Mouse (Mus musculus): ENCODE results near the gene Slc2a12. TPM values are rescaled to one million over a fixed set of nuclear protein-coding genes. Genes with fewer than 3 reads are reported as not detected.

Slc2a12 gene
- polyA plus RNA-seq, 1 experiment from 2014 or later = 3.0 TPM

- H3K36me3 ChIP-seq (ENCODE audit: insufficient read depth, low read length) = no peaks in the 10 kb centered on the region
- no peak overlapping the region for H3K27ac ChIP-seq
- H3K4me2 ChIP-seq (ENCODE audit: low read length) = no peak overlapping the region
- ATAC-seq (replicated peaks; ENCODE audit: low FRiP score, low read depth) (peak; percentile 49; the same call in 1 of the 2 replicates), DNase-seq (ENCODE audit: low spot score) (no peak)
- H3K4me3 ChIP-seq (replicated peaks; ENCODE audit: low read depth, low read length) = no peak overlapping the region
- 37% methylated on average over 4 of the region's 4 CpGs for WGBS
- no peaks in the 10 kb centered on the region for H3K9me3 ChIP-seq (replicated peaks; ENCODE audit: low read length)
- peak; percentile 3; the same call in 1 of the 2 replicates for TF ChIP-seq CTCF (IDR thresholded peaks at IDR 0.05; ENCODE audit: low read depth)
- no peak overlapping the region for H3K9ac ChIP-seq (ENCODE audit: low read depth, low read length)
- H3K4me1 ChIP-seq (replicated peaks; ENCODE audit: insufficient read depth, low read length) = no peaks in the 10 kb centered on the region
- no peaks in the 10 kb centered on the region for H3K27me3 ChIP-seq (ENCODE audit: insufficient read depth, low read length)
These were observed 73.7 kb downstream of the Slc2a12 start for GRCm38 (mm10) chr10:22718475-22718874.

GRCm38 (mm10) chr10:22720781-22721529 lies 76.1 kb downstream of the Slc2a12 start:
- Histone ChIP-seq H3K9me3 (replicated peaks; ENCODE audit: low read length) (no peaks in the 10 kb centered on the region), H3K27ac (no peak overlapping the region), H3K36me3 (ENCODE audit: insufficient read depth, low read length) (no peaks in the 10 kb centered on the region), H3K9ac (ENCODE audit: low read depth, low read length) (no peak overlapping the region), H3K4me3 (replicated peaks; ENCODE audit: low read depth, low read length) (no peak overlapping the region), H3K4me2 (ENCODE audit: low read length) (no peak overlapping the region), H3K27me3 (ENCODE audit: insufficient read depth, low read length) (no peaks in the 10 kb centered on the region), H3K4me1 (replicated peaks; ENCODE audit: insufficient read depth, low read length) (no peaks in the 10 kb centered on the region)
- DNase-seq (ENCODE audit: low spot score) (no peak), ATAC-seq (replicated peaks; ENCODE audit: low FRiP score, low read depth) (no peak)
- WGBS = 87% methylated on average over 5 of the region's 5 CpGs
- no peak for TF ChIP-seq CTCF (IDR thresholded peaks at IDR 0.05; ENCODE audit: low read depth)

GRCm38 (mm10) chr10:22725166-22725565 lies 80.4 kb downstream of the Slc2a12 start:
- Histone ChIP-seq H3K4me2 (ENCODE audit: low read length) (no peak overlapping the region), H3K9me3 (replicated peaks; ENCODE audit: low read length) (no peaks in the 10 kb centered on the region), H3K4me3 (replicated peaks; ENCODE audit: low read depth, low read length) (no peak overlapping the region), H3K27me3 (ENCODE audit: insufficient read depth, low read length) (no peaks in the 10 kb centered on the region), H3K9ac (ENCODE audit: low read depth, low read length) (no peak overlapping the region), H3K36me3 (ENCODE audit: insufficient read depth, low read length) (no peaks in the 10 kb centered on the region), H3K27ac (no peak overlapping the region), H3K4me1 (replicated peaks; ENCODE audit: insufficient read depth, low read length) (peaks cover 13% of the 10 kb centered on the region; the same call in 1 of the 2 replicates)
- ATAC-seq (replicated peaks; ENCODE audit: low FRiP score, low read depth) (no peak), DNase-seq (ENCODE audit: low spot score) (no peak)
- no peak for TF ChIP-seq CTCF (IDR thresholded peaks at IDR 0.05; ENCODE audit: low read depth)
- WGBS = 59% methylated on average over 4 of the region's 4 CpGs

GRCm38 (mm10) chr10:22726295-22726694 lies 81.5 kb downstream of the Slc2a12 start:
- Histone ChIP-seq H3K27me3 (ENCODE audit: insufficient read depth, low read length) (no peaks in the 10 kb centered on the region), H3K9me3 (replicated peaks; ENCODE audit: low read length) (no peaks in the 10 kb centered on the region), H3K4me2 (ENCODE audit: low read length) (no peak overlapping the region), H3K4me3 (replicated peaks; ENCODE audit: low read depth, low read length) (no peak overlapping the region), H3K36me3 (ENCODE audit: insufficient read depth, low read length) (no peaks in the 10 kb centered on the region), H3K9ac (ENCODE audit: low read depth, low read length) (no peak overlapping the region), H3K4me1 (replicated peaks; ENCODE audit: insufficient read depth, low read length) (peaks cover 13% of the 10 kb centered on the region; the same call in 1 of the 2 replicates), H3K27ac (no peak overlapping the region)
- no peak for ATAC-seq (replicated peaks; ENCODE audit: low FRiP score, low read depth)
- no peak for TF ChIP-seq CTCF (IDR thresholded peaks at IDR 0.05; ENCODE audit: low read depth)
- WGBS = 75% methylated on average over 7 of the region's 7 CpGs
- DNase-seq (ENCODE audit: low spot score) = no peak

DNA sequence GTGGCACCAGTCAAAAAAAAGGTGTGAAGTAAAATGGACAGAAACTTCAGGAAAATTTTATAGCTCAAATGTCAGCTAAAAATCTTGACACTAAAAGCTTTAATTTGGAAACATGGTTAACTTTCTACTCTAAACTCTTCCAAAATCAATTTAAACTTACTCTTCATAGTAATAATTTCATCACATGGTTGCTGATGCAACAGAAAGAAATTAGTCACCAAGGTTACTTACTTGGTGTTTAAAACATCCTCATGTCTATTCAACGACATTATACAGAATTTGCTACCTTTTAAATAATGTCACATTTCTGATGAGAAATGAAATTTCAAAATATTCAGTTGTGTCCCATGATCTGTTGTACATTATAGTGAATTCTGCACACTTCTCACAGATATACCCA lies 83.4 kb downstream of the Slc2a12 start:
- WGBS = 92% methylated on average over 1 of the region's 1 CpGs
- no peak for ATAC-seq (replicated peaks; ENCODE audit: low FRiP score, low read depth)
- no peaks in the 10 kb centered on the region for H3K27me3 ChIP-seq (ENCODE audit: insufficient read depth, low read length)

DNA sequence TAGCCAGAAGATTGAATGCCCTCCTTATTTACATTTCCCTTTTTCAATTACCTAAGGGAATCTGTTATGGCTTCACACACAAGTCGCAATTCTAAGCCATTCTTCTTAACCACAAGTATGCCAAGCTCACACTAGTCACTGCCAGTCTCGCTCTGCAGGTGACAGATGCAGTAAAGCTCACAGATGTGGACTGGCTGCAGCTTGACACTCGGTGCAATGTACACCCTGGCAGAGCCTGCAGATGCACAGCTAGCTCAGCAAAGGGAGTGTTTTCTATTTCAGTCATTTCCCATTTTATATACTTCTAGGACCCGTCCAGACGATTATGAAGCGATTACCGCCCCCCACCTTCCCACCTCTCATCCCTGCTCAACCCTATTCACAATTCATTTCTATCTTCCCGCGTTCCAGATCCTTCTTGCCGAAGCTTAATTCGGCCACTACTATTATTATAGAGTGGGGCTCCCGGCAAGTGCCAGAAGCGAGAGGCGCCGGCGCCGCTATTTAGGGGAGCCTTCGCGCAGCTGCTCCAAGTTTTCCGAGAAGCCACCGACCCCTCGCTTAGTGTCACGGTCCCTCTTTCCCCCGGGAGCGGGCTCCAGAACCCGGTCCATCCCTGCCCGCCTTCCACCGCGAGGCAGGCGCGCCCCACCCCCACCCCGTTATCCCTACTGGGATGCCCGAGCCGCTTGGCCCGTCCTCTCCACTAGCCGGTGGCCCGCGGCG lies 85.6 kb downstream of the Slc2a12 start:
- peaks cover 17% of the 10 kb centered on the region; the same call in 1 of the 2 replicates for H3K4me1 ChIP-seq (replicated peaks; ENCODE audit: insufficient read depth, low read length)
- peak overlapping the region; percentile 93 for H3K9ac ChIP-seq (ENCODE audit: low read depth, low read length)
- no peaks in the 10 kb centered on the region for H3K9me3 ChIP-seq (replicated peaks; ENCODE audit: low read length)
- H3K27me3 ChIP-seq (ENCODE audit: insufficient read depth, low read length) = no peaks in the 10 kb centered on the region
- peak overlapping the region; percentile 96 for H3K27ac ChIP-seq
- H3K4me3 ChIP-seq (replicated peaks; ENCODE audit: low read depth, low read length) = peak overlapping the region; percentile 90
- peak; percentile 38 for DNase-seq (ENCODE audit: low spot score)
- no peak for TF ChIP-seq CTCF (IDR thresholded peaks at IDR 0.05; ENCODE audit: low read depth)
- WGBS = under 1% methylated on average over 39 of the region's 39 CpGs
- no peaks in the 10 kb centered on the region for H3K36me3 ChIP-seq (ENCODE audit: insufficient read depth, low read length)
- ATAC-seq (replicated peaks; ENCODE audit: low FRiP score, low read depth) = peak; percentile 68; the same call in 1 of the 2 replicates
- peak overlapping the region; percentile 92 for H3K4me2 ChIP-seq (ENCODE audit: low read length)

More for the DNA sequence above, 83.4 kb downstream of the Slc2a12 start:
- TF ChIP-seq CTCF (IDR thresholded peaks at IDR 0.05; ENCODE audit: low read depth) = no peak
- H3K4me1 ChIP-seq (replicated peaks; ENCODE audit: insufficient read depth, low read length) = peaks cover 17% of the 10 kb centered on the region; the same call in 1 of the 2 replicates
- no peaks in the 10 kb centered on the region for H3K36me3 ChIP-seq (ENCODE audit: insufficient read depth, low read length)
- no peak for DNase-seq (ENCODE audit: low spot score)
- H3K4me3 ChIP-seq (replicated peaks; ENCODE audit: low read depth, low read length) = no peak overlapping the region
- no peak overlapping the region for H3K4me2 ChIP-seq (ENCODE audit: low read length)
- no peak overlapping the region for H3K9ac ChIP-seq (ENCODE audit: low read depth, low read length)
- H3K27ac ChIP-seq = no peak overlapping the region
- no peaks in the 10 kb centered on the region for H3K9me3 ChIP-seq (replicated peaks; ENCODE audit: low read length)

All from kidney, postnatal 0 days (tissue).